Mouse (Mus musculus): ENCODE data around the gene Sept10. TPM values are rescaled to one million over a fixed set of nuclear protein-coding genes. Genes with fewer than 3 reads are reported as not detected.
"Not testable (repeated sequence)": the region's sequence is repeated elsewhere in the genome, so short reads cannot be mapped to it uniquely, and the experiment has no call there.

Gene Sept10
- polyA plus RNA-seq, 1 experiment from 2014 or later, result 15.4 TPM

GRCm38 (mm10) chr10:59110386-59110785 lies 111.3 kb downstream of the Sept10 start:
- WGBS, result 95% methylated on average over 7 of the region's 7 CpGs
- no peaks in the 10 kb centered on the region for H3K9me3 ChIP-seq (ENCODE audit: control insufficient read depth, low read length)
- H3K9ac ChIP-seq (ENCODE audit: low read depth, low read length), result no peak overlapping the region
- H3K4me1 ChIP-seq (ENCODE audit: control insufficient read depth, insufficient read depth, low read depth, low read length), result no peaks in the 10 kb centered on the region
- H3K36me3 ChIP-seq (ENCODE audit: control insufficient read depth, insufficient read depth, low read length), result no peaks in the 10 kb centered on the region
- no peak overlapping the region for H3K4me2 ChIP-seq (ENCODE audit: low read length)
- no peaks in the 10 kb centered on the region for H3K27me3 ChIP-seq (replicated peaks; ENCODE audit: control insufficient read depth, insufficient read depth, low read length)
- H3K4me3 ChIP-seq (ENCODE audit: low read length), result no peak overlapping the region
- ATAC-seq, result no peak
- H3K27ac ChIP-seq (ENCODE audit: low read depth, low read length), result no peak overlapping the region

- Histone ChIP-seq H3K9me3 (ENCODE audit: control insufficient read depth, low read length) (no peaks in the 10 kb centered on the region), H3K4me1 (ENCODE audit: control insufficient read depth, insufficient read depth, low read depth, low read length) (no peaks in the 10 kb centered on the region), H3K4me3 (ENCODE audit: low read length) (no peak overlapping the region), H3K27ac (ENCODE audit: low read depth, low read length) (no peak overlapping the region), H3K4me2 (ENCODE audit: low read length) (no peak overlapping the region), H3K36me3 (ENCODE audit: control insufficient read depth, insufficient read depth, low read length) (no peaks in the 10 kb centered on the region; the same call in 1 of the 2 replicates), H3K27me3 (replicated peaks; ENCODE audit: control insufficient read depth, insufficient read depth, low read length) (no peaks in the 10 kb centered on the region), H3K9ac (ENCODE audit: low read depth, low read length) (no peak overlapping the region)
- 40% methylated on average over 2 of the region's 2 CpGs for WGBS
- ATAC-seq, result peak; percentile 51; the same call in 1 of the 2 replicates
These were observed 112.6 kb downstream of the Sept10 start for GRCm38 (mm10) chr10:59109015-59109414.

DNA sequence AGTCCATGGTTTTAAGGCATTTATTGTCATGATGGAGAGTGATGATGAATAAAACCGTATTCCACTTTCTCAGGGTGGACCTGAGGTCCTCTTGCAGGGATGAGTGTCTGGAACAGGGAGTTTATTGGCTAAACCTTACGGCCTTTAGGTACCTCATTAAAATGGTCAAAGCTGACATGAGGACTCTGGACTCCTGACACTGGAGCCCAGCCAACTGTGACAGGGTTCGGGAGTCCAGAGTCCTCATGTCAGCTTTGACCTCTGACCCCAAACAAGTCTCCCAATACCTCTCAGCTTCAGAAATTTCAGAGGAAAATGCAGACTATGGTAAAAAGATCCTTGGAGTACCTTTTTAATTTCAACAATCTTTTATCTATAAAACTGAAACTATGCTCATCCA lies 115.0 kb downstream of the Sept10 start:
- no peak for ATAC-seq
- 82% methylated on average over 3 of the region's 3 CpGs for WGBS
- Histone ChIP-seq H3K36me3 (ENCODE audit: control insufficient read depth, insufficient read depth, low read length) (no peaks in the 10 kb centered on the region; the same call in 1 of the 2 replicates), H3K4me3 (ENCODE audit: low read length) (no peak overlapping the region), H3K9me3 (ENCODE audit: control insufficient read depth, low read length) (no peaks in the 10 kb centered on the region), H3K4me2 (ENCODE audit: low read length) (no peak overlapping the region), H3K27ac (ENCODE audit: low read depth, low read length) (no peak overlapping the region), H3K27me3 (replicated peaks; ENCODE audit: control insufficient read depth, insufficient read depth, low read length) (no peaks in the 10 kb centered on the region), H3K4me1 (ENCODE audit: control insufficient read depth, insufficient read depth, low read depth, low read length) (no peaks in the 10 kb centered on the region), H3K9ac (ENCODE audit: low read depth, low read length) (no peak overlapping the region)

GRCm38 (mm10) chr10:59105885-59106284 lies 115.8 kb downstream of the Sept10 start:
- WGBS, result 87% methylated on average over 8 of the region's 8 CpGs
- ATAC-seq, result no peak
- Histone ChIP-seq H3K27me3 (replicated peaks; ENCODE audit: control insufficient read depth, insufficient read depth, low read length) (no peaks in the 10 kb centered on the region), H3K4me2 (ENCODE audit: low read length) (no peak overlapping the region), H3K9me3 (ENCODE audit: control insufficient read depth, low read length) (no peaks in the 10 kb centered on the region), H3K27ac (ENCODE audit: low read depth, low read length) (no peak overlapping the region), H3K4me1 (ENCODE audit: control insufficient read depth, insufficient read depth, low read depth, low read length) (no peaks in the 10 kb centered on the region), H3K4me3 (ENCODE audit: low read length) (no peak overlapping the region), H3K9ac (ENCODE audit: low read depth, low read length) (no peak overlapping the region), H3K36me3 (ENCODE audit: control insufficient read depth, insufficient read depth, low read length) (no peaks in the 10 kb centered on the region; the same call in 1 of the 2 replicates)

DNA sequence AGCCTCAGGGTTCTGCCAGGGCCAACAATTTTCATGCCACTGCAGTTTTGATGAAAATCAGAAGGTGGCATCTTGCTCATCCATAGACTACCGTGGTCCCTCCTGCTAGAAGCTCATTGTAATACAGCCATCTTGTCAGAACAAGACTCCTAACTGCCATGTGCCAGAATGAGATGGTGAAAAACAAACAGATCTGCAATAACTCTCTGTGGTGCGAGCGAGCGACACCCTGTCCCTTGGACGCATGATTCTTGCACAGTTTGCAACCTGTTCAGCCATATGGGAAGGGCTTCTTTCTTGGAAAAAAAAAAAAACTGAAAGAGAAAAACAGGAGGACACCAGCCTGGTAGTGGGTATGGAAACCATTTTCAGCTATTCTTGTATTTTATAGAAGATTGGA lies 117.0 kb downstream of the Sept10 start:
- 86% methylated on average over 5 of the region's 5 CpGs for WGBS

GRCm38 (mm10) chr10:59103076-59103475 lies 118.6 kb downstream of the Sept10 start:
- H3K27me3 ChIP-seq (replicated peaks; ENCODE audit: control insufficient read depth, insufficient read depth, low read length); H3K4me3 ChIP-seq (ENCODE audit: low read length); H3K4me2 ChIP-seq (ENCODE audit: low read length); ATAC-seq; H3K9ac ChIP-seq (ENCODE audit: low read depth, low read length); H3K36me3 ChIP-seq (ENCODE audit: control insufficient read depth, insufficient read depth, low read length); H3K27ac ChIP-seq (ENCODE audit: low read depth, low read length); H3K4me1 ChIP-seq (ENCODE audit: control insufficient read depth, insufficient read depth, low read depth, low read length); H3K9me3 ChIP-seq (ENCODE audit: control insufficient read depth, low read length): not testable (repeated sequence)
- WGBS, result 92% methylated on average over 5 of the region's 5 CpGs

More for the DNA sequence above, 117.0 kb downstream of the Sept10 start:
- H3K4me2 ChIP-seq (ENCODE audit: low read length), result no peak overlapping the region
- H3K27me3 ChIP-seq (replicated peaks; ENCODE audit: control insufficient read depth, insufficient read depth, low read length), result no peaks in the 10 kb centered on the region
- no peaks in the 10 kb centered on the region for H3K9me3 ChIP-seq (ENCODE audit: control insufficient read depth, low read length)
- H3K36me3 ChIP-seq (ENCODE audit: control insufficient read depth, insufficient read depth, low read length), result no peaks in the 10 kb centered on the region; the same call in 1 of the 2 replicates
- no peak overlapping the region for H3K9ac ChIP-seq (ENCODE audit: low read depth, low read length)
- H3K4me3 ChIP-seq (ENCODE audit: low read length), result no peak overlapping the region
- no peak for ATAC-seq
- no peaks in the 10 kb centered on the region for H3K4me1 ChIP-seq (ENCODE audit: control insufficient read depth, insufficient read depth, low read depth, low read length)
- H3K27ac ChIP-seq (ENCODE audit: low read depth, low read length), result no peak overlapping the region

DNA sequence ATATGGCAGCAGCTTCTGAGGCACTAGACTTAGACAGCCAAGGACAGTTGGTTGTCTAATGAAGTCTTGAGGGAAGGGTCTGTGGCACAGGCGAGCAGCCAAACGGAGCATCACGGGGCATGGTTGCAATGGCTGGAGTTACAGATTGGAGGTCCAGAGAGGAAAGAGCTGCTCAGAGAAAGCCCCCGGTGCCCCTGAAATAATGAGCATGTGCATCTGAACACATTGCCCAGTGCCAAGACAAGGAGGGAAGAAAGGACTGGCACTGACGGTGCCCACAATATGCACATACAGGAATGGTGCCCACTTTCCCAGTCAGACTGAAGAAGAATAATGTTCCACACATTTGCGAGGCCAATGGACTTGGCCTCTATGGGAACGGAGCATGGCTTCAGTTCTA lies 129.7 kb downstream of the Sept10 start:
- WGBS, result 54% methylated on average over 7 of the region's 7 CpGs
- H3K4me1 ChIP-seq (ENCODE audit: control insufficient read depth, insufficient read depth, low read depth, low read length), result peaks cover 19% of the 10 kb centered on the region
- ATAC-seq, result peak; percentile 32

More for the DNA sequence above, 129.7 kb downstream of the Sept10 start:
- Histone ChIP-seq H3K27ac (ENCODE audit: low read depth, low read length) (no peak overlapping the region; the same call in 1 of the 2 replicates), H3K36me3 (ENCODE audit: control insufficient read depth, insufficient read depth, low read length) (no peaks in the 10 kb centered on the region), H3K9ac (ENCODE audit: low read depth, low read length) (no peak overlapping the region), H3K4me2 (ENCODE audit: low read length) (no peak overlapping the region), H3K4me3 (ENCODE audit: low read length) (no peak overlapping the region), H3K9me3 (ENCODE audit: control insufficient read depth, low read length) (no peaks in the 10 kb centered on the region), H3K27me3 (replicated peaks; ENCODE audit: control insufficient read depth, insufficient read depth, low read length) (no peaks in the 10 kb centered on the region)

Other genes starting within 250 kb of the Sept10 start
- gene Sowahc, start 106 bp upstream of the Sept10 start, polyA plus RNA-seq (2015; fragmentation: Nextera tagmentation; extraction: Ambion mirVana), result 20.1 and 21.9 TPM in 2 replicates
- gene P4ha1, start 101.4 kb upstream of the Sept10 start, polyA plus RNA-seq (2015; fragmentation: Nextera tagmentation; extraction: Ambion mirVana), result 31.4 and 36.3 TPM in 2 replicates
- gene Gm10273, start 173.8 kb upstream of the Sept10 start, polyA plus RNA-seq (2015; fragmentation: Nextera tagmentation; extraction: Ambion mirVana), result 3.1 and 13.3 TPM in 2 replicates
- not detected in 2 replicates for gene Pla2g12b, start 181.8 kb upstream of the Sept10 start, polyA plus RNA-seq (2015; fragmentation: Nextera tagmentation; extraction: Ambion mirVana)
- gene Oit3, start 219.9 kb upstream of the Sept10 start, polyA plus RNA-seq (2015; fragmentation: Nextera tagmentation; extraction: Ambion mirVana), result 0.20 and 0.48 TPM in 2 replicates

Measured in hindbrain, embryonic 16.5 days (tissue).